Mouse (Mus musculus): Measurements from ENCODE around the gene Pcgf1.
A peak's percentile ranks its signal among the peaks of the same experiment; 100 is the strongest.

Gene Pcgf1

DNA sequence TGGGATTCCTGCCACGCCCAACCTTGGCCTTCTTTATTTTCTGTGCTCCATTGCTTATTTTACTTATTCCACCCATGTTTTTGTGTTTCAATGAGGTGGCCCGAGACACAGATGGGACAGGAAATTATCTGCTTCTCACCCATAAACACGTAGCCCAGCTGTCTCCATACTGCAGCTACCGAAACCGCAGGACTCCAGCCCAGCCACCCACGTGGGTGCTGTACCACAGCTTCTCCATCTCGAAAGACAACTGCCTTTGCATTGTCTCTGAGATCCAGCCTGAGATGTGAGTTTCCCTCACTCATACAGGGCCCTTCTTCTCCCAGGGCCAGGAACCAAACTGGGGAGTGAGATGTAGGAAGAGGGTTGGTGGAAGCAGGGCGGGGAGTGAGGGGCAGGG is 11.7 kb upstream of the Pcgf1 start:
- DNase-seq (ENCODE audit: low read depth, low spot score): no peak

DNA sequence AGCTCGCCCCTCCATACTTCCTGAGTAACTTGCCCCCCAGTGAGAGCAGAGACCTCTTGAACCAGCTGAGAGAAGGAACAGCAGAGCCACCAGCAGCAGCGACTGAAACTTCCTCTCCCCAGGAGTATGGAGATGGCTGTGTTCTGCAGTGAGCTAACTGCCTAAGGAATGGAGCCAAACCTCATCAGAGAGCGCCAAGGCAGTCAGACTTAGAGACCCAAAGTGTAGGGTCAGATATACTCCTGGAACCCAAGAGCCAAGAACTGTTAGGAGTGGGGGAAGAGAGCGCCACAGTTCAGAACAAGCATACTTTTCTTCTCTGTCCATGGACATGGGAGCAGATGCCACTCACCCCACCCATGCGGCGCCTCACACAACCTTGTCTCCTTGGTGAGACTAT is 11.2 kb upstream of the Pcgf1 start:
- DNase-seq (ENCODE audit: low read depth, low spot score): no peak

DNA sequence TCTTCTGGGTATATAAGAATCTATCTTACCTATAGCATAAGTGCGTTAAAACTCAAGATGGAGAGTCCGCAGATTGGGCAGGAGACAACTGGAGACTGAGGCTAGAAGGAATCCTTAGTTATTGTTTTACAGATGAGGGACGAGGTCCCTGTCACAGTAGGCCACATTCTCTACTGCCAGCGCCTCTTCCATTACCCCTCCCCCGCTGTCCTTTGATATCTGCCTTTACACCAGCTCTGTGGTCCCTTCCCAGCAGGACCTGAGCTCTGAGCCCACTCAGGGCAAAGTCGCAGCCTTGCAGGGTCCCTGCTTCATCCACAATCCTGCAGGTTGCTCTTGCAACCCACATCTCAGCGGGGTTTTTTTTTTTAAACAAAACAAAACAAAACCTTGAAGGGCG is 9.4 kb upstream of the Pcgf1 start:
- no peak for DNase-seq (ENCODE audit: low read depth, low spot score)

DNA sequence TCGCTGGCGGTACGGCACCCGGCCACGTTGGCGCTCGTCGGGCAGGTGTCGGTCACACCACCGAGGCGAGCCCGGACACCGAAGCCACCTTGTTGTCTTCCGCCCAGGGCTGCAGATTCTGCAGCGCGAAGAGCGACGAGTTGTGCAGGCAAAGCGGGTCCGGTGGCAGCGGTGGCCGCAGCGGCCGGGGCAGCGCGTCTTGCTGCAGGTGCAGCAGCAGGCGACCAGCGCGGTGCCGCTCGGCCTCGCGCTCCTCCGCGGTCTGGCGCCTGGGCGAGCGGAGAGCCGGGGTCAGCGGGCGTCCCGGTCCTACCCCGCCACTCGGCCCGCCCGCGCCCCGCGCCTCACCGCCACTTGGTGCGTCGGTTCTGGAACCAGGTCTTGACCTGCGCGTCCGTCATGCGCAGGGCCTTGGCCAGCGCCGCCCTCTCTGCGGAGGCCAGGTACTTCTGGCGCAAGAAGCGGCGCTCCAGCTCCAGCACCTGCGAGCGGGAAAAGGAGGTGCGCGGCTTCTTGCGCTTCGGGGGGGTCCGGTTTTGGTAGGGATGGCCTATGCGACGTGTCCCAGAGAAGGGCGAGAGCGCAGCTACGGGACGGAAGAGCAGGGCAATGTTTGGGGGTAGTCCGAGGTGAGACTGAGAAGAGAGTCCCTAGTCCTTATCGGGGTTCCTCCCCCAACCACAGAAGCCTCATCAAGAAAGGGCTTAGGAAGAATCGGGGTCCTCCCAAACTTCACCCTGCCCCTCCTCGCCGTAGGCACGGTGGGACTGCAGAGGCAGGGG is 8.8 kb upstream of the Pcgf1 start:
- DNase-seq (ENCODE audit: low read depth, low spot score): no peak

DNA sequence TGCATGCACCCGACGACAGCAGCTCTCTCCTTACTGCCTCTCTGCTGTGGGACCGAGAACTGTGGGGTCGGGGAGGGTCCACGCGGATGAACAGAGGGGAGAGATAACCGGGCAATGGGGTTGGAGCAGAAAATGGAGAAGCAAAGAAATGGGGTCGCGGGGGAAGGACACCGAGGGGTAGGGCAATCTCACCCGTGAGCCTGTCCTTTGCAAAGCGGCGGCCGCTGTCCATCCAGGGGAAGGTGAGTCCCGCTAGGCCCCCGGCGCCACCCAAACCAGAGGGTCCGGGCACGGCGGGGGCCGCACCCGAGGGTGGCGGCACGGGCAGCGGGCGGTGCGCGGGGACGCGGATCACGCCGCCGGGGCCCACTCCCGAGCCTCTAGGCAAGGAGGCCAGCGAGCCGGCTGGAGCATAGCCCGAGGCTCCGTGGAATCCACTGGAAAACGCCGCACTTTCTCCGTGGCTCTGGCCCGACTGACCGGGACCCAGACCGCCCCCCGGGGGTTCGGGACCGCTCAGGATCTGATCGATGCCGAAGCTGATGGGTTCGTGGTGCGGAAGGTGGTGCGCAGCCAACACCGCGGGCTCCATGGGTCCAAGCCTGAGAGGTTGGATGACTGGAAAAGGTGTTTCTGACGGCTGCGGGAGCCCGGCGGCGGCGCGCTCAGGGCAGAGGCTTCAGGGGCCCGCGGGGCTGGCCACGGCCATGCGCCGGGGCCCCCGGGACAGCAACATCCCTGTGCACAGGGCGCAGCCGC is 8.0 kb upstream of the Pcgf1 start:
- no peak for DNase-seq (ENCODE audit: low read depth, low spot score)

DNA sequence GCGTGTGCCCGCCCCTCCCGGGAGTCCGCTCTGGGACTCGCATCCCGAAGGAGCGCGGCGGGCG is 7.6 kb upstream of the Pcgf1 start, which contains the start of gene Tlx2:
Gene Tlx2 (minus strand): TSS at position 47 of the 64 bp plus-strand sequence.
- DNase-seq (ENCODE audit: low read depth, low spot score): no peak

DNA sequence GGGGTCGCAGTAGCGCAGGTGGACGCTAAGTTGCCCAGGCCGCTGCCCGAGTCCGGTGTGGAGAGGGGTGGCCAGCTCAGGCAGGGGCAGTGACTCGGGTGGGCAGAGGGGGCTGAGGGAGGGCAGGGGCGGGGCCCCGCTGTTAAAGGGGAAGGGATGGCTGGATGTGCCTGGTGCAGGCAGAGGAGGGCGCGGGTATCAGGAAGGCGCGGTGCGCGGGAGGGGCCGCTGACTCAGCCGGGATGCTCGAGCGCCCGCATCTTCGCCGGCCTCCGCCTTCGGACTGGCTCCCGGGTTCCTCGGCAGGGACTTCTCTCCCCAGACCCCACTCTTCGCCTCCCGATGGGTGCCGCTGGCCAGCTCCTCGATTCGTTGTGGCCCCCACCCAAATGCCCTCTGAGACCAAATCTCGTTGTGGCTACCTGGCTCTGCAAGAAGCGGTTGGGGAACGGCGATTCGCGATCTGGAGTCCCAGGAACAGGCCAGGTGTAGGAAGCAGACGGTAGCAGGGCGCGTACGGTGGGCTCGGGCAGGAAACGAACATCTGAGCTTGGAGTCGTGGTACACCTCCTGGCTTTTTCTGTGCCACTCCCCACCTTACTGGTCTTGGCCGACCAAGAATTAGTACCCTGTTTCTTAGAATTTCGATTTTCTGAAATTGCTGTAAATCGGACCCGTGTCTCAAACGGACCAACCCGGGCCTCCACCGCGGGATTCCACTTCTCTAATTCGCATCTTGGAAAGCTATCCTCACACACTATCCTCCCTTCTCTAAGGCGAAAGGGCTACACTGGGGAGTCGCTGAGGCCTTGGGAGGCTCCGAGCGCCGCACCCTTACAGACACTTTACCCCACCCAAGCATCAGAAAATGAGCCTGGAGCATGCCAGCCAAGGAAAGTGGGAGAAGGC is 7.1 kb upstream of the Pcgf1 start:
- no peak for DNase-seq (ENCODE audit: low read depth, low spot score)

DNA sequence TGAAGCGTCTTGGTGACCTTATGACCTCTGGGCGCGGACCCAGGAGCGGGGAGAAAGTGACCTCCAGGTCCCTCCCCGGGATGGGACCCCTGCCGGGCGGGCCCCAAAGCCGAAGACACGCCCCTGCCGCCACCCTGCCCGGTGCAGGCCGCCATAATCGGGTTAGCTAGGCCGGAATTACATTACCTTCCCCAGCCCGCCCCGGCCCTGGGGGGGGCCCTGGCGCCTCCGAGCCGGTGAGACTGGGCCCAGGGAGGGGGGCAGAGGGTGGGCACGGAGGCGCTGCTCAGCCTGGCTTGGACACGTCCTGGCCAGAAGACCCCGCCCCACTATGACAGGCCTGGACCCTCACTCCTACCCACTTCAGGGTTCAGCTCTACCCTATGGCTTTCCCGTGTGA is 6.4 kb upstream of the Pcgf1 start:
- DNase-seq (ENCODE audit: low read depth, low spot score): no peak

DNA sequence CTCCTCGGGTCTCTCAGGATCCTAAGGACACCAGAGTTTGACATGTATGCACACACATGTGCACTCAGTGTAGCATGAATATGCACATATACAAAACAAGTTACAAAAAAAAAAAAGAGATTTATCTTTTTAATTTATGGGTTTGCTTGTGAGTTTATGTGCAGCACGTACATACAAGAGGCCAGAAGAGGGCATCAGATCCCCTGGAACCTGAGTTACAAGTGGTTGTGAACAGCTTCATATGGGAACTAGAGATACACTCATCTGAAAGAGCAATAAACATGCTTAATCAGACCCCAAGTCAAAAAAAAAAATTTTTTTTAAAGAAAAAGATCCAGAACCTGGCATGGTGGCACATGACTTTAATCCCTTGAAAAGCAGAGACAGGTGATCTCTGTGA is 2.7 kb upstream of the Pcgf1 start:
- DNase-seq (ENCODE audit: low read depth, low spot score): no peak

DNA sequence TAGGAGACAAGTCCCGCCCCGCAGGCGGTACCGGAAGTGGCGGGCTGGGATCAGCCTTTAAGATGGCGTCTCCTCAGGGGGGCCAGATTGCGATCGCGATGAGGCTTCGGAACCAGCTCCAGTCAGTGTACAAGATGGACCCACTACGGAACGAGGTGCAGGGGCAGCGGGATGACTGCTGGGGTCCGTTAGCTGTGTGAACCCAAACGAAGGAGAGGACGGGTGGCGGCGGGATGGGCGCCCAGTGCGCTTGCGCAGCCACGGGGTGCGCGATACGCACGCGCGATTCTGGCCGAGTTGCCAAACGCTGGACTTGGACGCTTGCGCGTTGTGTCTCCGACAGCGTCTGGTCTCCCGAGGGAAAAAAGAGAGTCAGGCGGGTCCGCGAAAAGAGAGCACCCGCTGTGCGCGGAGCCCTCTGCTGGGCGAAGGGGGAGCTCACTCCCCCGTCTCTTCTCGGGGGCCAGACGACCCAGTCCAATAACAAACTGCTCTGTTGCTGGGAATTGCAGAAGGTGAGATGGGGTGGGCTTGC is 722 bp downstream of the Pcgf1 start:
- peak; percentile 98 for DNase-seq (ENCODE audit: low read depth, low spot score)

DNA sequence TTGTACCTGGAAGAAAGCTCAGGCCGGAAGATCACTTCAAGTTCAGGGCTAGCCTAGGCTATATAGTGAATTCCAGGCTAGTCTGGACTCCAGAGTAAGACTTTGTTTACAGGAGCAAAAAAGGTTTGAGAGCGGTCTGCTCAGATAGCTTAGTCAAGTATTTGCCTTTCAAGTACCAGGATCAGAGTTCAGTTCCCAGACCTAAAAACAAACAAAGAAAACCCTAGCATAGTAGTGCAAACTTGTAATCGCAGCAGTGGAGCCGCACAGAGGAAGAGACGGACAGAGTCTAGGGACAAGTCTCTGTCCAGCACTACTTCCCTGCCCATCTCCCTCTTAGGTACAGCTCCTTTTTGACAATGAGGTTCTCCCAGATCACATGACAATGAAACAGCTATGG is 2.5 kb downstream of the Pcgf1 start:
- no peak for DNase-seq (ENCODE audit: low read depth, low spot score)

DNA sequence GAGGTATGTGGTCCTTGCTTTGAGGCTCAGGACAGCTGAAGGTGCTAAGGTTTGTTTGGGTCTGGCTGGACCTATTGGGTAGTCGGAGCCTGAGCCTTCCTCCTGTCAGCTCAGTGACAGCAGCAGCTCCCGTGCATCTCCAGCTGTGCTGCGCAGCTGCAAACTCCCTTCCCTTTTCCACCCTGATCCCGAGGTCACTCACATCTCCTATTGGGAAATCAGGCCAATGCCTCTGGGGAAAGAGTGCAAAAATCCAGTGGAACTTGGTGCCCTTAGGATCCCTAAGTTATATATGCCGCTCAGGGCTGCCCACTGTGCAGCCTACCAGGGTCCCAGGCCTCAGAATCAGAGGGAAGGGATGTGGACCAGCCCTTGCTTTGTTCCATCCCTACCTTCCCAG is 5.8 kb downstream of the Pcgf1 start:
- no peak for DNase-seq (ENCODE audit: low read depth, low spot score)

DNA sequence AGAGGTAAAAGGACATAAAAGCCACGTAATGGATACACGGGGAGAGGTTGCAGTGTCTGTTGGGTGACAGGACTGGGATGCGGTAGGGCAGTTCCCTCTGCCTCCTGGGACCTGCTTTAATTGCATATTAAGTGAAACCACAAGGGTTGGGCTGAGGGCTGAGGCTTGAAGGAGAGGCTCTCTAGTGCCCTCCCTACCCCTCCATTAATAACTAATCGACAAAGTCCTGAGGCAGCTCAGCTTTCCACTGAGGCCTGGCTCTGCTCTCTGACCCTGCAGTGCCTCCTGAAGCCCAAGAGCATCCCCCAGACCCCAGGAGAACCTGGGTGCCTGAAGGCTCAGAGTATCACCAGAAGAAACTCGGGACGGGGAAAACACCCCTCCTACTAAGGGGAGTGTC is 6.8 kb downstream of the Pcgf1 start:
- DNase-seq (ENCODE audit: low read depth, low spot score): no peak

DNA sequence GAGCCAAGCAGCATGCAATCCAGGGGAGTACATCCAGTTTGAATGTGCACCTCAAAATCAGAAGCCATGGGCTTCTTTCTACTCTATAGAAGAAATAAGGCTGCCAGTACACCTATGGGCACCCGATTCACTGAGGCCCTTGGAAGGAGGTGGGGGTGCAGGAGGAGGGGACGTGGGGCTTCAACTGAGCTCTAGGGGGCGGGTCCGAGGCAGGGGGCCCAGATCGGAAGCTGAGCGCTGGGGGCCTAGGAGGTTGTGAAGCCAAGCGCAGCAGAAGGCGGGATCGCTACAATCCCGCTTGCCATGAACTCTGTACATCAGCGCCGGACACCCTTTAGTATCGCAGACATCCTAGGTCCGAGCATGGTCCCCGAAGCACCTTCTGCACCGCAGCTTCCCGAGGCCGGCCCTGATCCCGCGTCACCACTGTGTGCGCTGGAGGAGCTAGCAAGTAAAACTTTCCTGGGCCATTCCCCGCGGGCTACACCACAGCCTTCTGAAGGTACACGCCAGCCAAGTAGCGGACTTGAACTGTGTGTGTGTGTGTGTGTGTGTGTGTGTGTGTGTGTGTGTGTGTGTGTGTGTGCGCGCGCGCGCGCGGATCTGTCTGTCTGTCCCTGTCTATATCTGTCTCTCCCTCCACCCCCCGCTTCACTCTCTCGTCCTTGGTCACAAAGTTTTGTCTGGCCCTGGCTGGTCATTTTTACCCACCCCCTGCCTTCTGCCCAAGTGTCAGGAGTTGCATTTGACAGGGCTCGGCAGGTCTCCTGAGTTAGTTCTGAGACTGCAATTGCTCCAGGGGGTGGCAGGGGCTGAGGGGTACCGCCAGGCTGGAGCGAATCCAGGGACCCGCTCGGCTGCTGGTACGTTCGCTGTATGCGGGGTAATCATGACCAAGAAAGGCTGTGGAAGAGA is 8.7 kb downstream of the Pcgf1 start, which contains the start of gene Lbx2:
Gene Lbx2 (plus strand): TSS at position 247 of the 915 bp plus-strand sequence.
- DNase-seq (ENCODE audit: low read depth, low spot score): no peak

DNA sequence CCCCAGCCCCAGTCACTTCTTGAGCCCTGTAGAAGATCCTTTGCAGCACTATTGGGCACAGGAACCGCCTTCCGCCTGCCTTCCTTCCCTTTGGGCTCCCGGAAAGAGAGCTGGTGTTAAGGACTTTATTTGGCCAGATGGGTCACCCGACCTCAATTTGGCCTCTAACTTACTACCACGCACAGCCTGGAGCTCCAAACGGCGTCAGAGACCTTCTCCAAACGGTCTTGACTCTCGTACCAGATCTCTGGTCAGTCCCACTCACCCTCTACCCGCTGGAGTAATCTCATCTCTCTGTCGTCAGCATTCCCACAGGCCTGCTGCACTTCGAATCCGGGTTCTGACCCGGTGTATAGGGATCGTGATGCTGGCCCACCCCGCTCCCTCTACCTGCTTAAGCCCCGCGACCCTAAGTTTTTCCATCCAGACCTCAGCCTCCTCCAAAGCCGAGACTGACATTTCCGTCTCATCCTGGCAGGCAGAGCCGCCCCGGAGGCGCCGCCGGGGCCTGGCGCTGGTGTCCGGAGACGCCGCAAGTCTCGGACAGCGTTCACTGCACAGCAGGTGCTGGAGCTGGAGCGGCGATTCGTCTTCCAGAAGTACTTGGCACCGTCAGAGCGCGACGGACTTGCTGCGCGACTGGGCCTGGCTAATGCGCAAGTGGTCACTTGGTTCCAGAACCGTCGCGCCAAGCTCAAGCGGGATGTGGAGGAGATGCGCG is 9.7 kb downstream of the Pcgf1 start:
- peak; percentile 51 for DNase-seq (ENCODE audit: low read depth, low spot score)

DNA sequence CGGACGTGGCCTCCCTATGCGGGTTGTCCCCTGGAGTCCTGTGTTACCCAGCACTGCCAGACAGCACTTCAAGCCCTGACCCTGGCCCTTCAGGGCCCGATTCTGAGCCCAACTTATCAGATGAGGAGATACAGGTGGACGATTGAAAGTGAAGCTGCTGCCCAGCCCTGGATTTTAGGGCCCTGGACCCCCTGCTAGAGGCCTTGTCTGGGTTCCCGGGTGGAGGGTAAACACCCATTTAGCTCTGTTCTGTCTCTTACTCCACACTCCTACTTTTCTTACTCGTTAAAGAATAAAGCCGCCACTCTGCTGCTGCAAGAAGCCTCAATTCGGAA is 10.2 kb downstream of the Pcgf1 start:
- no peak for DNase-seq (ENCODE audit: low read depth, low spot score)

DNA sequence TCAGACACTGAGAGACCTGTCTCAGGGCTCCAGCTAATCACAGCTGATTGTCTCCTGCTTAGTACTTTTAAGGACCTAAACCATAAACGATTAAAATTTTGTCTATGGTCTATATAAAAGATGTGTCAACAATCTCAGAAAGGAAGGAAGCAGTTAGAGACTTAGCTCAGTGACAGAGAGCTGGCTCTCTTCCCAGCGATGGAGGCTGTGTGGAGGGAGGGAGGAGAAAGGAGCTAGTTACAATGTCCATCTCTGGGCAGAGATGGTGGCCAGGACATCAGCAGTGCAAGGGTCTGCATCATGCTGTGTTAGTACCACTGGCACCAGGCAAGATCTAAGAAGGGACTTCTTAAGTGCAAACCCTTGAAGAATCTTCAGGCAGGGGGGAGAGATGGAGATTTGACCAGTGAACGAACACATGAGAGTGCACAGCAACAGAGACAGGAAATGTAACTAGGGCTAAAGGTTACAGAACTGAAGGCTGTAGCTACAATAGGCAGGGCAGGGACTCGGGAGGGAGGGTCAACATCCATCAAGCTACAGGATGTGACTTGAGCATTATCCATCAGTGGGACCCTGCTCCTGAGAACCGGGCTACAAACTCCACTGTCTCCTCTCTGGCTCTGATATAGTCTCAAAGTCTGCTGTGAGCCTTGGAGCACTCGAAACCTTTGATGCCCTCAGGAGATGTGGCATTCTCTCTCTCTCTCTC is 14.9 kb downstream of the Pcgf1 start:
- DNase-seq (ENCODE audit: low read depth, low spot score): no peak

DNA sequence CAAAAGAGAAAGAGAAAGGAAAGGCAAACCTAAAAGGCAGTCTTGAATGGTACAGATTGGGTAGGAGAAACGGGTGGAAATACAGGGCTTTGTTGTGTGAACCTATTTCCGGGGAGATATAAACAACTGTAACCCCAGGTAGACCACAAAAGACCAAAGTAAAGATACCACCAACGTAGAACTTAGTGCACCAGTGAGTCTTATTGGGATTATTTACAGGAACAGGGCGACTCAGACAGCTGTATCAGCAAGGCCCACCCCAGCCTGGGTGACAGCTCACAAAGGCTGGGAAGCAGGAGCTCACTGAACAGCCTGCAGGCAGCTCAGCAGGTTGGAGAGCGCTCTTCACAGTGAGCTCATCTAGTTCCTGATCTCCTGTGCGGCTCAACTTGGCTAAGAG is 18.3 kb downstream of the Pcgf1 start:
- DNase-seq (ENCODE audit: low read depth, low spot score): no peak

DNA sequence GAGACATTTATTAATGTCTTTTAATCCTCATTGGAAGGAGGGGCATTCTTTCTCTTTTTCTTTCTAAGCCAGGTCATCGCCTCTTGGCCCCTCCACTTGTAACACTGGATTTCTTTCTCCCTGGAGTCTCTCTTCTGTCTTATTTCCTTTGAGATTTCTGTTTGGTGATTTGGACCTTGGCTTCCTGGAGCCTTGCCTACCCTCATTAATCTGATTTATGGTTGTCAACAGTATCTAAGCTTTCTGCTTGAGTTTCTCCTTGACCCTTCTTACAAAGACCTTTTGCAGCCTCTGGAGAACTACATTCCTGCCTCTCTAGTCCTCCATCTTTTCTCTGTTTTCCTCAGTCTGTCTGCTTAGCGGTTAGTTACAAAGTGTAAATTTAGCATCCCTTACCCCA is 20.7 kb downstream of the Pcgf1 start:
- no peak for DNase-seq (ENCODE audit: low read depth, low spot score)

DNA sequence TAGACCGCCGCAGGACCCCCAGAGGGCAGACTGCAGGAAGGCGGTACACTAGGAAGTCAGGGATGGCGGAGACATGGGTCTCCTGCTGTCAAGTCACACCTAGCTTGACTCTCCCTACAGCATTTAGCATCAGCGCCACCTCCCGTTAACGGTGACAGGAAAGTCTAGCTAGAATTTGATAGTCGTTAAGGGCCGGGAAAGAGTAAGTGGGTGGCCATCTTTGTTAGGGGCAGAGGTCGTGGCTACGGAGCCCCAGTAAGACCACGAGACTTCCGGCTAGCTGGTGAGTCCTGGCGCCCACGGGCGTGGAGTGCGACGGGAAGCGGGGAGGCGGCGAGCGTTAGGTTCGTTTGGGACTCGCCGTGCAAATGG is 23.6 kb downstream of the Pcgf1 start, which contains the start of the genes Ccdc142 and Gm42688:
Gene Ccdc142 (plus strand): TSS at position 286 of the 372 bp plus-strand sequence.
Gene Gm42688 (plus strand): TSS at position 302 of the 372 bp plus-strand sequence.
- peak; percentile 89 for DNase-seq (ENCODE audit: low read depth, low spot score)

All from skeletal muscle tissue, adult 2 months (tissue).